Mouse (Mus musculus): ENCODE measurements around the gene Olfr1367.

GRCm38 (mm10) chr13:21311926-21312325 is 34.8 kb upstream of the Olfr1367 start, which contains the start of gene Gpx6:
- TF ChIP-seq E2F4 (IDR thresholded peaks at IDR 0.05; ENCODE audit: insufficient replicate concordance, low read depth, low read length) (no peak), CTCF (conservative IDR thresholded peaks at IDR 0.05 in 1 of 2, IDR thresholded peaks at IDR 0.05 in 1 of 2; ENCODE audit: low read depth in 2 of 2, low read length in 2 of 2) (no peak), POLR2A (IDR thresholded peaks at IDR 0.05; ENCODE audit: low read depth, low read length) (no peak), RCOR1 (conservative IDR thresholded peaks at IDR 0.05; ENCODE audit: low read depth, low read length) (no peak)

Data from CH12.LX (cell line).